Mouse (Mus musculus) activated CD4-positive, CD25-positive, alpha-beta regulatory T cell, adult 4 months (primary cell): Measurements from ENCODE around the gene Chrm2. TPM values are rescaled to one million over a fixed set of nuclear protein-coding genes. Genes with fewer than 3 reads are reported as not detected.

Experiments
- ATAC-seq: one replicate; pipeline ENCODE4 v1.8.0; 2017
- polyA plus RNA-seq, 2 experiments: library from polyadenylated mRNA; unstranded; fragments of 100-300 nt; shearing (Covaris generic); gene quantifications; one replicate each; pipeline ENCODE4 v1.2.1; 2017

Chrm2 gene
- polyA plus RNA-seq, 2 experiments from 2014 or later: not detected

DNA sequence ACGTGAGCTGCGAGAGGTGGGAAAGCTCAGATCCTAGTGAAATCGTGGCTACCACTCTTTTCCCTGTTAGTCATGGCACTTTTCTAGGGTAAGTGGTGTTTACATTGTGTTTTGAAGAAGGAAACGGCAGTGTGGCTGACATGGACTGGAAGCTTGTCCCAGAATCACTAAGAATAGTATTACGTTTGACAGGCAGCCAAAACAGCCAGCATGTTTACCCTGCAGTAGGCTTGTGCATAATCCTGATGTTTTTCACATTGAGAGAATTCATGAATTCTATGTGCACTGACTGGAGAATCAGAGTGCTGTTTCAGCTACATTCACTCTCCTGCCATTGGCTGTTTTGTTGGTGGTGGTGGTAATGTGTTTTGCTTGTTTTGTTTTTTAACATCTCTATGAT, 129.4 kb downstream of the Chrm2 start:
- no peak for ATAC-seq

DNA sequence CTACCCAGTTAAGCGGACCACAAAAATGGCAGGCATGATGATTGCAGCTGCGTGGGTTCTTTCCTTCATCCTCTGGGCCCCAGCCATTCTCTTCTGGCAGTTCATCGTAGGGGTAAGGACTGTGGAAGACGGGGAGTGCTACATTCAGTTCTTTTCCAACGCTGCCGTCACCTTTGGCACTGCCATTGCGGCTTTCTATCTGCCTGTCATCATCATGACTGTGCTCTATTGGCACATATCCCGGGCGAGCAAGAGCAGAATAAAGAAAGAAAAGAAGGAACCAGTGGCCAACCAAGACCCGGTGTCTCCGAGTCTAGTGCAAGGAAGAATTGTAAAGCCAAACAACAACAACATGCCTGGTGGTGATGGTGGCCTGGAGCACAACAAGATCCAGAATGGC, 135.7 kb downstream of the Chrm2 start:
- ATAC-seq: no peak

DNA sequence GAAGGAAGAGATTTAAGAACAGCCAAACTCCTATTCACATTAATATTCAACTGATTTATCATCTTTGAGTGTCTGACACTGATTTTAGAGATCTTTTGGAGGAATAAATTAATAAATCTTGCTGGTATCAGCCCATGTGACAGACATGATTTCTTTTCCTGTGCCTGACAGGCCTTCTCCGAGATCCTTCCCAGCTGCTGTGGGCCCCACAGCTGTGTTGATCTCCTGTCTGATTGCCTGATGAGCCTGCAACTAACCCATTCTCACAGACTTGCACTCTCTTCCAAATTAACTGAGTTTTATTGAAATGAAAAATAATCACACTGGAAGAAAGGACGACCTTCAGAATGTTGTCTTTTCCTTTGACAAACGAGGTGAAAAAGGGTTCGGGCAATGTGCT, 140.6 kb downstream of the Chrm2 start:
- no peak for ATAC-seq

DNA sequence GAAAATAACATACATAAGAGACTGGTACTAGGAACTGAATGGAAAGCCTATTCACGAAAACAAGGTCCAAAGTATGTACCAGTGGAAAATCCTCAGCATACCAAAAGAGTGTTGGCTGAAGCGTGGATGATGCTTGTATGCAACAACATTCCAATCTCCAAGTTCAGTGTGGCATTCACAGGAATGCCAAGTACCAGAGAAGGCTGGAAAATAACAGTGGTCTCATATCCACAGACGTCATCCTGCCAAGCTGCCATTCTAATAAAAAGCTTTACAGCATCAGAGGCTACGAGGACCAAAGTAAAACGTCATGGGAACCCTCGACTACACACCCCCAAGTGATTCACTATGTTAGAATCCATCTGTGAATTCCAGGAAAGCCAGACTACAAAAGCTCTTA, 153.4 kb downstream of the Chrm2 start:
- no peak for ATAC-seq

DNA sequence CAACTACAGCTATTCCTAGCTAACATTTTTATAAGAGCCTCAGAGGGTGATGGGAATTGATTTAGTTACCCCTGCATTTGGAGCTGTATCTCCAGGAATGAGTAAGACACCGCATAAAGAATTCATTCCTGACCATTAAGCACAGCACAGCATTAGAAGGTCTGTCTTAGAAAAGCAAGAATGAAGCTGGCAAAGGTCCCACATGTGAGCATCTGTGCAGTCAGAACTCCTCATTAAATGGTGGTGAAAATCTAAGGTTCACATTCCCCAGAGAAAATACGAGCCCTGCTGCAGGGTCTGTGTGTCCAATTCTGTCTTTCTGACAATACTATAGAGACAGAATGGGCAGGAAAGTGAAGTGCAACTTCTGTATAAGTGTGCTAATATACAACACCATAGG, 179.0 kb downstream of the Chrm2 start:
- ATAC-seq: no peak
